Mouse (Mus musculus): Measurements from ENCODE around the gene Mgat5.

DNA sequence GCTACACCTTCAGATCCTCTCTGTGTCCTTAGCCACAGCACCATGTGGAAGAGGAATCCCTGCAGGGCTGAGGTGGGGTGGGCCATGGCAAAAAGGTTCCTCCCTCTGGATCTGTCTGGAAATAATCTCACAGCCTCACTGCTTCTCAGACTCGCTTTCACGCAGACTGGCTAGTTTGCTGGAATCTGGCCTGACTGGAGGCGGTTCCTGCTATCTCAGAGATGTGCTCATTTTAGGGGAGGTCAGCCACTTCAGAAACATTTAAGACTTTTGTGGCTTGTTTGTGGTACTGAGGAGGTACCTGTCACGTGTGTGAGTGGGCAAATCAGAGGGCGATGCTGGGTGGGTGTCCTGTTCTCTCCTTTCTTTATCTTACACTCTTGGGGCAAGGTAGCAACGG lies 115.0 kb downstream of the Mgat5 start:
- TF ChIP-seq GATA1 (IDR thresholded peaks at IDR 0.05; ENCODE audit: borderline replicate concordance, low read length) (no peak), FLI1 (IDR thresholded peaks at IDR 0.05; ENCODE audit: low read length) (no peak)
